Mouse (Mus musculus) liver, adult (tissue): Measurements from ENCODE around the gene Mybpc3.

Experiments used
- GATA4 ChIP-seq: IDR thresholded peaks from 2 replicates; pipeline ENCODE4 v1.6.1; 2014; ENCODE audit warnings: mild to moderate bottlenecking, low read length; ENCODE audit not compliant: insufficient replicate concordance

The Mybpc3 gene

GRCm38 (mm10) chr2:91117585-91118275 lies at the start of gene Mybpc3:
Mybpc3 (plus strand) TSS chr2:91118144.
- TF ChIP-seq GATA4, result no peak

- TF ChIP-seq GATA4, result no peak
Measured at GRCm38 (mm10) chr2:91068162-91068871, 49.6 kb upstream of the Mybpc3 start.

GRCm38 (mm10) chr2:91068872-91069165 lies 49.1 kb upstream of the Mybpc3 start:
- no peak for TF ChIP-seq GATA4

GRCm38 (mm10) chr2:91069306-91070000 lies 48.5 kb upstream of the Mybpc3 start:
- no peak for TF ChIP-seq GATA4

GRCm38 (mm10) chr2:91070076-91070800 lies 47.7 kb upstream of the Mybpc3 start, which contains the start of gene Slc39a13:
Slc39a13 (minus strand) TSS chr2:91070417.
- TF ChIP-seq GATA4, result peak; percentile 59; the same call in 1 of the 2 replicates

GRCm38 (mm10) chr2:91071059-91071458 lies 46.9 kb upstream of the Mybpc3 start:
- no peak for TF ChIP-seq GATA4

GRCm38 (mm10) chr2:91072092-91072491 lies 45.9 kb upstream of the Mybpc3 start:
- TF ChIP-seq GATA4, result no peak

GRCm38 (mm10) chr2:91077957-91078313 lies 40.0 kb upstream of the Mybpc3 start:
- no peak for TF ChIP-seq GATA4

- TF ChIP-seq GATA4, result no peak
Measured at GRCm38 (mm10) chr2:91078314-91079025, 39.5 kb upstream of the Mybpc3 start.

- TF ChIP-seq GATA4, result no peak
Measured at GRCm38 (mm10) chr2:91079026-91079384, 38.9 kb upstream of the Mybpc3 start.

GRCm38 (mm10) chr2:91080784-91081513 lies 37.0 kb upstream of the Mybpc3 start:
- no peak for TF ChIP-seq GATA4

GRCm38 (mm10) chr2:91081775-91082695 lies 35.9 kb upstream of the Mybpc3 start, which contains the start of gene Spi1:
Spi1 (plus strand) TSS chr2:91082390.
- no peak for TF ChIP-seq GATA4

- TF ChIP-seq GATA4, result no peak
Measured at GRCm38 (mm10) chr2:91082844-91083243, 35.1 kb upstream of the Mybpc3 start.
